Mouse (Mus musculus): ENCODE measurements around the gene Abcc12.

DNA sequence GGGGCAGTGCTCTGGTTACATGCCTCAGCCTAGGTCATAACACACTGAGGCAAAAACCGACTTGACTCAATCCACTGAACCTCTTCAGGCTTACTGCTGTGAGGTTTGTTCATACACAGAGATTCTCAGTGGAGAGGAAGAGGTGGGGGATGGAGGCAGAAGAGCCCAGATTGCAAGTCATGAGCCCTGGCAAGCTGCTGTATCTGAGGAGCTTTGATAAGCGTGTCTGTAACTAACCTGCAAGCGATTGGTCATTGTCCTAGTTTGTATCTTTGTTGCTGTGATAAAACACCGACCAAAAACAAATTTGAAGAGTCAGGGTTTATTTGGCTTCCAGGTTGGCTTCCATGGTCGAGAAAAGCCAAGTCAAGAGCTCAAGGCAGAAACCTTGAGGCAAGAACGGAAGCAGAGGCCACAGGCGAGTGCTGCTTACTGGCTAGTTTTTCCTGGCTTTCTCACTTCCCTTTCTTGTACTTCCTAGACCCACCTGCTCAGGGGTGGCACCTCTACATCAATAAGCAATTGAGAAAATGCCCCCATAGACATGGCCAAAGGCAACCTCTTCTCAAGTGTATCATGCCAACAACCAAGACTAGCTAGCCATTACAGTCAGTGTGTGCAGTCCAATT is 37.4 kb upstream of the Abcc12 start:
- TF ChIP-seq CTCF (IDR thresholded peaks at IDR 0.05; ENCODE audit: control insufficient read depth, insufficient read depth, insufficient replicate concordance, low read depth, low read length) (no peak), POLR2A (IDR thresholded peaks at IDR 0.05; ENCODE audit: control insufficient read depth, low read depth, low read length) (no peak)
